Mouse (Mus musculus) fat pad, adult 2 months (tissue): Measurements from ENCODE around the gene Itpr2.

Experiments
- DNase-seq: peaks from one replicate; pipeline ENCODE4 v3.0.0-alpha.2; 2011; ENCODE audit warnings: low read depth, low spot score; ENCODE audit errors: extremely low read depth

Itpr2 gene

GRCm38 (mm10) chr6:146190006-146190405 lies 312.0 kb downstream of the Itpr2 start:
- no peak for DNase-seq

DNA sequence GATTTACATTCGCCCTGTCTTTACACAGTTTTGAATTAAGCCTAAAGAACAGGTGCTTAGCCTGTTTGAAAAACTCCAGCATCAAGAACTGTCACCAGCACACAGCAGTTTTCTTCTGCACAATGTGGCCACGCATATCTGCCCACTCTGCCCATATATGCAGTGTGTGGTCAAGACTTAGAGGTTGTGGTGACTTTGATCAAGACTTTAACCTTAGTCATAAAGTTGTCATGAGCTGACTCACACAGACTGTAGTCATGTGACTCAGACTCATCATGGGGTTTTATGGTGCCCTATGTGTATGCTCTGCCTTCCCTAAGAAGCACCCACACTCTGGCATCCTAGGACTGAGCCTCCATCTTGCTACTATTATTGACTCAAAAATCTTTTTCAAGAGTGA lies 316.5 kb downstream of the Itpr2 start:
- DNase-seq: no peak

DNA sequence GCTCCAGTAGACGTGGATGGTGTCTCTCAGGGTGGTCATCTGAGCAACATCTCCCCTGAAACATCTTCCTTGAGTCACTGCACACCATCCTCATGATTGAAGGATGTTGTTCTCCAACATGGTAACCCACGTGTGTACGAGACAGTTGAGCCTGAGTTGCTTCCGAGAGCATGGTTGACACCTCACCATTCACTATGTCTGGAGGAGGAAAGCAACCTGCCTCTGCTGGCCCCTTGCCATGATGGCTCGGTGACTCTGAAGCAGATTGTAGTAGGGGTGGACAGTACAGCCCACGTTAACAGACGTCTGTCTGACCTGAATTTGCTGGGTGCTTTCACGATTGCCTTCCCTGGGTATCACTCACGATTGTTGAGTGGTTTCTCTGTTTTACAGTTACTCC lies 317.3 kb downstream of the Itpr2 start:
- DNase-seq: no peak

GRCm38 (mm10) chr6:146174644-146175250 lies 327.3 kb downstream of the Itpr2 start:
- DNase-seq: no peak

DNA sequence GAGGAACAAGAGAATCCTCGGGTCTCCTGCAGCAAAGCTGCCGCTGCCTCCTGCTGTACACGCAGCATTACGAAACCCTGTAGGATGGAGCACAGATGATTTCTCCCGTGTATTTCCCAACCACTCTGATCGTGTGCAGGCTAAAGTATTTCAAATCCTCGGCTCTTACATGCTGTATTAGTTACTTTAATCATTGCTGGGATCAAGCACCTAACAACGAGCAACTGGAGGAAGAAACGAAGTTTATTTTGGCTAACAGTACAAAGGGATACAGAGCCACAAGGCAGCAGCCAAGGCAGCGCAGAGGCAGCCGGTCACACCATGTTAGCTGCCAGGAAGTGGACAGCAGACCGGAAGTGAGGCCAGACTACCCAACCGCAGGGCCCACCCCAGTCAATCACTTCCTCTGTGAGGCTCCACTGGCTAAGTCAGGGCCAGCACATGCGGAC lies 331.4 kb downstream of the Itpr2 start:
- DNase-seq: peak; percentile 63

- no peak for DNase-seq
These were observed 334.8 kb downstream of the Itpr2 start for GRCm38 (mm10) chr6:146167207-146167606.

- no peak for DNase-seq
These were observed 342.4 kb downstream of the Itpr2 start for GRCm38 (mm10) chr6:146159641-146160040.

DNA sequence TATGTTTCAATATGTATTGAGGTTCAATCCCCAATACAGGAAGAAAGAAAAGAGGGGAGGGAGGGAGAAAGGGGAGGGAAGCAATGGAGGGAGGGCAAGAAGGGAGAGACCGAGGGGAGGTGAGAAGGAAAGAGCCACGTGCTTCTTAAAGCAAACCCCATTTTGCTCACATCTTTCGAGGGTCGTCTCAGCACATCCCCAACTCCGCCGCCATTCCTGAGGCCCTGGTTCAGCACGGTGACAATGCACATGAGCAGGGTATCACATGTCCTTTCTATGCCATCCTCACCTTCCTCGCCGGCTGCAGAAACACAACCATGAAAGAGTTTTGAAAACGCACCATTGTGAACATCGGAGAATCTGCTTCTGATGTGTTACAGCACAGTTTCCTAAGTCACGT lies 343.3 kb downstream of the Itpr2 start:
- no peak for DNase-seq

GRCm38 (mm10) chr6:146157983-146158535 lies 344.0 kb downstream of the Itpr2 start:
- DNase-seq: no peak

DNA sequence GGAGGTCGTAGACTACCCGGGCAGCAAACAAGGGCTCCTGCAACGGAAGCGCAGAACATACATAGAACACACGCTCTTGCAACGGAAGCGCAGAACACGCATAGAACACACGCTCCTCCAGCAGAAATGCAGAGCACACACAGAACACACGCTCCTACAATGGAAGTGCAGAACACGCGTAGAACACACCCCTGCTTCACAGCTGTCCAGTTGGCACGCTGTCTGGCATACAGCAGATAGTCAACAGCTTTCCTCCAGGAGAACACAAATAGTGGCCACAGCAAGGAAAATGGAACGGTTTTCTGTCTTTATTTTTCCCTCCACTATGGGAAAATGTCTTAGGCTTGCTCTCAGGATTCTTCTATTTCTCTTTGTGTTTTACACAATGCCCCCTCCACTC lies 344.9 kb downstream of the Itpr2 start:
- no peak for DNase-seq

GRCm38 (mm10) chr6:146156536-146156935 lies 345.5 kb downstream of the Itpr2 start:
- DNase-seq: no peak

DNA sequence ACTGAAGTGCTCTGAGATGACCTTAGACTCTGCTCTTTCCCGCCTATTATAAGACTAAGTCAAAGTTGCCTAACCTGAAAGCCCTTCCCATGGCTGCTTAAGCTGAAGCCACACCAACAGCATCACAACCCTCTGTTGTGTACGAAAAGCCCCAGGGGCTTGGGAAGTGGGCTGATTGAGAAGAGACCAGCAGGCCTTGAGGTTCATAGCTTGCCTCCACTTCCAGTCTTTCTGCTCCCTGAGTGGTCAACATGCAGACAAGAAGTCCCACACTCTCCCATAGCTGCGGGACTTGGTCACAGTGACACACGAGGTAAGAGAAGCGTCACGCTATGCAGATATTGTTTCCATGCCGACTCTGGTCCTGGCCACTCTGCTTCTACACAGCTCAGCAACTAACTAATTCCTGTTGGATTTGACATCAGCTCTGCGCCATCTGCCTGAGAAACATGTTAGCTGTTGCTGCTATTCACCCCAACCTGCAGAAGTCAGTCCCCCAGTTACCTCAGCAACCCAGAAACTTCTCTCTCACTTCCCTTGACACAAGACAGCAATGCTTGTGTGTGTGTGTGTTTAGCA lies 346.8 kb downstream of the Itpr2 start:
- DNase-seq: no peak

DNA sequence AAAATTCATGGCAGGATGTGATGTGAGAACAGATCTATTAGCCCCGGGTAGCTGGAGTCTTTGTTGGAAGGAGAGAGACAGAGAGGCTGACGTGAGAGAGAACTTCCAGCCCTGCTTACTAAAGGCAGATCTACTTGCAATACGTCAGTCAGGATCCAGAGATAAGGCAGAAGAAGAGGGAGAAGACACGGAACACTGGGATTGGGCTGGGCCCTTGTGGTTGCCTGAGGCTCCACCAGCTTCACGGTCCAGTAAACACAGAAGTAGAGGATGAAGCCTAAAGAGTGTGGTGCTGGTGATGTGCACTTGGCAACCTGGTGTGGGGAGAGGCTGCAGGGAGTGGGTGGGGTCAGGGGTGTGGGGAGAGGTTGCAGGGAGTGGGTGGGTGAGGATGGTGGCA lies 349.2 kb downstream of the Itpr2 start:
- DNase-seq: no peak

DNA sequence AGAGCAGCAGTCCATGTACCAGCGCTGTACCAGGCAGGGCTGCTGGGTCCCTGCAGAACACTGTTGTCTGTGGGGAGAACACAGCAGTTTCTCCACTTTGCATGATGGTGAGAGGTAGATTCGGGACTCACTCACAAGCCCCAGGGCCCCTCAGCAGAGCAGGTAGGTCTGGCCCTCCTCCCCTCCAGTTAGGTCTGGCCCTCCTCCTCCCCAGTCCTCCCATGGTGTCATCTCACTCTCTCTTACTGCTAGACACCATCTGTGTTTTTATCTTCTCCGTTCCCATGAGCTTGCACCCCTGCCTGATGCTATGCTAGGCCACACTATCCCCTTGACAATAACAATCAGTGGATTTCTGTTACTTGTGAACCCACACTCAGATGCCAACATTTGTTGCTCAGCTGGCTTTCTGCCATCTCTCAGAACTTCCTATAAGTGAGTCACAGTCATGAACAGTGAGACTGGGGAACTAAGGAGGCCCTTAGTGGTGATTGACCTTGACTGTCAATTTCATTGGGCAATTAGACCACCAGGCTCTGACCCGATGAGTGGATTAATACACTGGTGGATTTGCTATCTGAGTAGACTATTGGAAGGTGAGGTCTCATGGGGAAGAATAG lies 360.9 kb downstream of the Itpr2 start:
- no peak for DNase-seq

- DNase-seq: no peak
These were observed 361.9 kb downstream of the Itpr2 start for GRCm38 (mm10) chr6:146140171-146140570.

GRCm38 (mm10) chr6:146136646-146137045 lies 365.4 kb downstream of the Itpr2 start:
- DNase-seq: no peak

- no peak for DNase-seq
These were observed 365.8 kb downstream of the Itpr2 start for GRCm38 (mm10) chr6:146136244-146136643.

GRCm38 (mm10) chr6:146135291-146135690 lies 366.7 kb downstream of the Itpr2 start:
- no peak for DNase-seq

DNA sequence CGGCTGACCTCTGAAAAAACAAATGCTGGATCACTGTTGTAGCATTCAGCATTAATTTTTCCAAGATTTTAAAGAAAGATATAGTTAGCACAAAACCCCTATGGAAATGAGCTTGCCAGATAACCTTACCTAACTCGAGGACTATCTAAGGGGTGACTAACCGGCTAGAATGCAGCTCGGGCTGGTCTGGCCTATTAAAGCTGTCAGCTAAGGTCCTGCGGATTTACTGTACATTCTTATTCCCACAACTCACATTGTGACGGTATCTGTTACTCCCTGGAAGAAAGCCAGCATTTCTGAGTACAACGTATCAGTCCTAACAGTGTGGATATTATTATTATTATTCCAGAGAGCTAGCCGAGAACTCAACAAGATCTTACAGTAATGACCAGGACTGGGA lies 368.1 kb downstream of the Itpr2 start:
- no peak for DNase-seq

GRCm38 (mm10) chr6:146129066-146129465 lies 373.0 kb downstream of the Itpr2 start:
- DNase-seq: no peak

GRCm38 (mm10) chr6:146126823-146127681 lies 375.0 kb downstream of the Itpr2 start:
- no peak for DNase-seq
